In genomic region chr4:132735389-132735788, GRCm38 (mm10) we compare ENCODE assay signal across 17 mouse cellular contexts.
"Had no signal": no experiment of that assay in that cellular context is flagged by ENCODE, and none has a peak within 500 bp of the region (broad histone marks: within the 10 kb centered on the region; RNA-seq: fewer than 3 reads in every experiment).

No protein-coding gene starts in this region.

- H3K9me3 ChIP-seq: limb, embryonic 12.5 days; limb, embryonic 15.5 days; midbrain, embryonic 12.5 days; midbrain, embryonic 15.5 days; neural tube, embryonic 12.5 days; neural tube, embryonic 15.5 days; stomach, embryonic 15.5 days had no signal

- DNase-seq: kidney, postnatal 14 days; left cerebral cortex, postnatal 4 days; lung, embryonic 14.5 days; retina, postnatal 1 day; right cerebral cortex, postnatal 4 days; thymus, postnatal 25 days had no signal

- H3K4me3 ChIP-seq: left cerebral cortex, adult 2 months; limb, embryonic 12.5 days; limb, embryonic 15.5 days; midbrain, embryonic 12.5 days; midbrain, embryonic 15.5 days; neural tube, embryonic 12.5 days; neural tube, embryonic 15.5 days; stomach, embryonic 15.5 days had no signal

- H3K36me3 ChIP-seq: limb, embryonic 12.5 days; limb, embryonic 15.5 days; midbrain, embryonic 12.5 days; midbrain, embryonic 15.5 days; neural tube, embryonic 12.5 days; neural tube, embryonic 15.5 days; stomach, embryonic 15.5 days had no signal

- H3K27ac ChIP-seq: left cerebral cortex, adult 2 months; limb, embryonic 12.5 days; limb, embryonic 15.5 days; liver, embryonic 14.5 days; macrophage; midbrain, embryonic 12.5 days; midbrain, embryonic 15.5 days; neural tube, embryonic 12.5 days; neural tube, embryonic 15.5 days; stomach, embryonic 15.5 days had no signal

- H3K9ac ChIP-seq: limb, embryonic 12.5 days; limb, embryonic 15.5 days; liver, embryonic 14.5 days; liver, postnatal 0 days; lung, embryonic 14.5 days; midbrain, embryonic 12.5 days; midbrain, embryonic 15.5 days; neural tube, embryonic 12.5 days; neural tube, embryonic 15.5 days; stomach, embryonic 15.5 days had no signal
